Mouse (Mus musculus) heart, postnatal 36 days (tissue): ENCODE results near the gene Kat2a. TPM values are rescaled to one million over a fixed set of nuclear protein-coding genes. Genes with fewer than 3 reads are reported as not detected.
A peak's percentile ranks its signal among the peaks of the same experiment; 100 is the strongest.

ENCODE experiments used
- DNase-seq, 2 experiments: peaks; one replicate each; pipeline ENCODE4 v3.0.0; 2021 to 2022
- intact Hi-C: fragments of 180-260 bp; cut with DNase I; formaldehyde crosslinking; loops from one replicate; pipeline ENCODE4 v1.15.1; 2025
- total RNA-seq, 2 experiments: library from RNA; stranded (reverse); gene quantifications; 2 replicates each; pipeline ENCODE4 v1.2.3; 2021

Gene Kat2a
- 10 to 100 TPM; 12.4 to 13.0 TPM for total RNA-seq

GRCm38 (mm10) chr11:100711783-100712615 lies at the start of gene Kat2a:
Gene Kat2a, minus strand, starts transcription at chr11:100712465.
- intact Hi-C loops, result loop anchor here (10.0 kb wide), 1 partner anchor 353 kb away; no protein-coding TSS in a partner anchor
- DNase-seq, result peak; percentile 86

DNA sequence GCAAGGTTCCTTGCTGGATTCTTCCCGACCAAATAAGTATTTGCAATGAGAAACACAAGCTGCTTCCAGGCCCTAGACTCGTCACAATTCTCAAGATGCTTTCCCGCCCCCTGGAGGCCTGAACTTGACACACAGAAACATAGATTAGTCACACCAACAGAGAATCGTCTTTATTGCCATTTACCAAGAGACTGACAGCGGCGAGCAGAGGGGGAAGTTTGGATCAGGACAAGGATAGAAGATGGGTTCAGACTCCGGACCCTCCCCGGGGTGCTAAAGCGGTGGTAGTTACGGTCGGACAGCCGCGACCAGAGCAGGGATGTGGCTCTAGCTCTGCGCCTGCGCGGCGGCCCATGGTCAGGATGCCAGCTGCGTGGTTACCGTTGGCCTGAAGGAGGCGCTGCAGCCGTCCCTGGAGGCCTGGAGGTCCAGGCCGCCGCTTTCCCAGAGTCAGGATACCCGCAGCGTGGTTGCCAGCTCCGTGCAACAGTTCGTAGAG lies 49.3 kb upstream of the Kat2a start:
- intact Hi-C loops, result loop anchor here (1.0 to 5.0 kb wide), 4 partner anchors 47 to 196 kb away; partner anchors contain the start of gene Cnp
- DNase-seq, result peak; percentile 89 to 94

DNA sequence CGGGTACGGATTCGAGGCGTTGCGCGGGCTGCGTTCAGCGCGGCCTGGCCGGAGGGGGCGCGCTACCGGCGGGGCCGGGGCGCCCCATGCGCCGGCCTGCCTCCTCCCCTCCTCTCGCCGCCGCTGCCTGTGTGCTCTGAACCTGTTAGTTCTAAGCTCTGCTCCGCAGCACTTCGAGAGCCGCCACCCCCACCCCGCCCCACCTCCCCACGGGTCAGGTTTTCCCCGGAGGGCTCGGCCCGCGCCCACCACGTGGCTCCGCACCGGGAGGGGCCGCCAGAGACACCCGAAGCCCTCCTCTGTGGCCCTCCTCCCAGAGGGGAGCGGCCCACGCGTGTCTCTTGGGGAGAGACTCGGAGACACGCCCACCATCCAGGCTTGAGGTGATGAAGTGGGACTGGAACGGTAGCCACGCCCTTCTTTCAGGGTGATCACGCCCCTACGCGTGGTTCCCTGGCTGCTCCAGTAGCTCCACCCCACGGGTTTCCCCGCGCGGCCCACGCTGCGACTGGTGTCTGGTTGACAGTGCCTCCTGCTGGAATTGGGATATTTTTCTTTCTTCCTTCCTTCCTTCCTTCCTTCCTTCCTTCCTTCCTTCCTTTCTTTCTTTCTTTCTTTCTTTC lies 47.5 kb upstream of the Kat2a start, which contains the start of gene Kcnh4:
Kcnh4 (minus strand) TSS at position 332 of the 623 bp plus-strand sequence.
- intact Hi-C loops, result loop anchor here (5.0 kb wide), 3 partner anchors 132 to 198 kb away; partner anchors contain the start of gene Cnp
- no peak for DNase-seq

- peak; percentile 43 to 62 for DNase-seq
- intact Hi-C loops, result no loop called here
Observed at GRCm38 (mm10) chr11:100758707-100759610, 46.7 kb upstream of the Kat2a start.

GRCm38 (mm10) chr11:100757566-100757965 lies 45.3 kb upstream of the Kat2a start:
- intact Hi-C loops, result no loop called here
- DNase-seq, result no peak

- DNase-seq, result no peak
- intact Hi-C loops, result no loop called here
Observed at GRCm38 (mm10) chr11:100756476-100756875, 44.2 kb upstream of the Kat2a start.

DNA sequence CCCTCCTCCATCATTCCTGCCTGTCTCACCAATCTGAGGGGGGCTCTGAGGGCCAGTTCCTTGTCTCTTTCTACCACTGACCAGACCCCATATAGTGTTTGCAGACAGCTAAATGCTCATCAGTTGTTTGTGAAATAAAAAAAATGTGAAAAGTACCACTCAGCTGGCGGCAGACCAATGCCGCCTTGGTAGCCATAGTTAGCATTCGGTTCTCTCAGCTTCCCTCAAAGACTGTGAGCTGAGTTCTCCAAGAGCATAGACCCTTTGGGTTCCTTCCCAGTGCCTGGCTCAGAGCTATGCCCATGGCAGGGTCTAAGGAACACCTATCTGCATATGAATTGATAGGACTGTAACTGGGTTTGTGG lies 42.4 kb upstream of the Kat2a start:
- intact Hi-C loops, result no loop called here
- DNase-seq, result no peak

GRCm38 (mm10) chr11:100754021-100754692 lies 41.9 kb upstream of the Kat2a start:
- DNase-seq, result no peak
- intact Hi-C loops, result no loop called here

DNA sequence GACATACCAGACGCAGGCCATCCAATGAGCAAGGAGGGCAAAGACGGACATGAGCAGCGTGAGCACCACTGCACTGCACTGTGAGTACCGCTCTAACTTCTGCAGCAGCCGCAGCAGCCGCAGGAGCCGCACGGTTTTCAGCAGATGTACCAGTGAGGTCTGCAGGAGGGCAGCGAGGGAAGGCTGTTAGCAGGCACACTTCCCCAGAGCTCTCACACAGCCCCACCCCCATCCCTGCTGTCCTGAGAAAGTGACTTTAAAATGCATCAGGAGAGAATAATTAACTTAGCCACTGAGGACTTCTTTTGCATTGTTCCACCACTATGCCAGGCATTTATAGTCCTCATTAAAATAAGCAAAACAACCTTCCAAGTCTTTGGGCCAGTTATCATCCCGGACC lies 40.0 kb upstream of the Kat2a start:
- intact Hi-C loops, result no loop called here
- DNase-seq, result no peak

DNA sequence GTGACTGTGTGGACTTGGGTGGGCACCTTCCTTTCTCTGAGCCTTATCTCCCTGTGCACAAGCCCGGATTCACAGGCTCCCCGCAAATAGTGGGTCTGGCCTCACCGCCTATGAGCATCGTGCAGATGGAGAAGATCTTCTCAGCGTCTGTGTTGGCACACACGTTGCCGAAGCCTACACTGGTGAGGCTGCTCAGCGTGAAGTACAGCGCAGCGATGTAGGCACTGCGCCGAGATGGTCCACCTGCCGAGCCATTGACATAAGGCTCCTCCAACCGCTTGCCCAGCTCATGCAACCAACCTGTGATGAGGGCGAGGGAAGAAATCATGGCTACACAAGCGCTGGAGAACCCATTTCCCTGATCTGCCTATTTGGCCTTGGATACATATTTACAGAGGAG lies 37.9 kb upstream of the Kat2a start:
- no peak for DNase-seq
- intact Hi-C loops, result no loop called here

DNA sequence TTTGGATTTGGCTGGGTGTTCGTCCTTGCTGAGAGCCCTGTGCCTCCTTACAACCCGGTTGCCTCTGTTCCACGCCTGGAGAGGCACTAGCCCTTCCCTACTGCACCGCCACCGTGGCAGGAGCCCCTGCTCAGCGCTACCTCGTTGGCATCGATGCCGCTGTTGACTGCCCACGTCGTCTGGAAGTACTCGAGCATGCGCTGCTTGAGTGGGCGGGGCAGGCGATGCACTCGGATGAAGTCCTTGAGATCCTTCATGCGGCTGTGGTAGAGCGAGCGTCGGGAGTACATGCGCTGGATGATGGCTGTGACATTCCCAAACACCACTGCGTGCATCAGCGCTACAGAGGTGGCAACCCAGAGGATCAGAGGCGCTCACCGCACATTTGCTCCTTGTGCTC lies 37.2 kb upstream of the Kat2a start:
- intact Hi-C loops, result no loop called here
- no peak for DNase-seq

DNA sequence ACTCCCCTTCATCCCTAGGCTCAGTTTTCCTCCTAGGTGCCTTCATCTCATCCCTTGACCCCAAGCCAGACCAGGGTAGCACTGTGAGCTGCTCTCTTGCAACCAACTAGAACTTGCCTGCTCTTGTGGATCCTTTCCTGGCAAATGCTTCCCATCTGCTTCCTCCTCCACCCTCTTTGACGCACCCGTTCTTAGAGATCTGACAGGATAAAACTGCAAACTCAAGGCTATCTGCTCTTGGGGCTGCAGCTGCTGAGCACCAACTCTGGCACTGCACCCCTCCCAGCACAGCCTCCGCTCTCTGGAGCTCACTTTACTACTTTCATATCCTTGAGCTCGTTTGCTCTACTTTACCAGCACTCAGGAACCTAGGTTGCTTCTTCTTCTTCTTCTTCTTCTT lies 36.4 kb upstream of the Kat2a start:
- intact Hi-C loops, result no loop called here

GRCm38 (mm10) chr11:100747114-100747513 lies 34.8 kb upstream of the Kat2a start:
- no peak for DNase-seq
- intact Hi-C loops, result no loop called here

More for the DNA sequence above, 36.4 kb upstream of the Kat2a start:
- DNase-seq, result no peak

DNA sequence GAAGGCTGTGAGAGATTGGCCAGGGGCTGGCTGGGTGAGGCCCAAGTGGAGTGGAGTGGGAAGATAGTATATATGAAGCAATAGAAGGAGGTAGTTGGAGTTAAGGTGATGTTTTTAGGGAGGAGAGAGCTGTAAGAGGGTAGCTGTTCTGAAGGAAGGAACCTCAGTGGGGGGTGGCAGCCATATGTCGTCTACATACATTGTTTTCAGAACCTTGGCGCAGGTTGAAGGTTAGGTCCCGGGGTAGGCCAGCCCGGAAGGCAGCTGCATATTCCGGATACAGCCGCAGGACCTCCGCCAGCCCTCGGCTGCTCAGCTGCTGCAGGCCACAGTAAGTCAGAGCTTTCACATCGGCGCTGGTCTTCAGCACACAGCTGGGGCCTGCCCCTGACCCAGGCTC lies 34.3 kb upstream of the Kat2a start:
- no peak for DNase-seq
- intact Hi-C loops, result no loop called here

DNA sequence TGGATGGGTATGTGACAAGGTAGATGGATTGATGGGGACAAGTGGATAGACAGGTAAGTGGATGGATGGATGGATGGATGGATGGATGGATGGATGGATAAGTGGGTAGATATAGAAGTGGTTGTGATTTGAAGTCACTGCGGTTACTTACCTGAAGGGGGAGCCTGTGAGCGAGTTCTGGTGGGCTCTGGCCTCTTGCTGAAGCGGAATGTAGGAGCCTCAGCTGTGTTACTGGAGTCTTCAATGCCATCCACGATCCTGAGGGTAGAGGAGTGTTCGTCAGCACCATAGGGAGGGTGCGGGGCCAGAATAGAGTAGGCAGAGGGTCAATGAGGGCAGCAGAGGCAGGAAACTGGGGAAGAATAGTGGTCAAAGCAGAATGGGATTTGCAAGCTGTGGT lies 32.8 kb upstream of the Kat2a start:
- DNase-seq, result peak in 1 of 2 experiments; percentile 56
- intact Hi-C loops, result no loop called here

GRCm38 (mm10) chr11:100741348-100741747 lies 29.1 kb upstream of the Kat2a start:
- peak in 1 of 2 experiments; percentile 44 for DNase-seq
- intact Hi-C loops, result no loop called here

DNA sequence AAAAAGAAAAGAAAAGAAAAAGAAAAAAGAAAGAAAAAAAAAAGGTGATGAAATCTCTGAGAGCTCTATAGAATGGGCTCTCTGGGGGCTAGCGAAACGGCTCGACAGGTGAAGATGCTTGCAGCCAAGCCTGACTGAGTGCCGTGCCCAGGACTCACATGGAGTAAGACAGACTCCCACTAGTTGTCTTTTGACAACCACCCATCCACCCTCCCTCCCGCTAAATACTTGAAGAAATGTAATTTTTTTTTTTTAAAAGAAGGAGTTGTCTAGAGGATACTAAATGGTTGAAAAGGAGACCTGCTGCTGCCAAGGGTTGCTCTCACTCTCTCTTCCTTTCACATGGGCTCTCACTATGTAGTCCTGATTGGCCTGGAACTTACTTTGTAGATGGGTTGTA lies 26.5 kb upstream of the Kat2a start:
- no peak for DNase-seq
- intact Hi-C loops, result no loop called here

DNA sequence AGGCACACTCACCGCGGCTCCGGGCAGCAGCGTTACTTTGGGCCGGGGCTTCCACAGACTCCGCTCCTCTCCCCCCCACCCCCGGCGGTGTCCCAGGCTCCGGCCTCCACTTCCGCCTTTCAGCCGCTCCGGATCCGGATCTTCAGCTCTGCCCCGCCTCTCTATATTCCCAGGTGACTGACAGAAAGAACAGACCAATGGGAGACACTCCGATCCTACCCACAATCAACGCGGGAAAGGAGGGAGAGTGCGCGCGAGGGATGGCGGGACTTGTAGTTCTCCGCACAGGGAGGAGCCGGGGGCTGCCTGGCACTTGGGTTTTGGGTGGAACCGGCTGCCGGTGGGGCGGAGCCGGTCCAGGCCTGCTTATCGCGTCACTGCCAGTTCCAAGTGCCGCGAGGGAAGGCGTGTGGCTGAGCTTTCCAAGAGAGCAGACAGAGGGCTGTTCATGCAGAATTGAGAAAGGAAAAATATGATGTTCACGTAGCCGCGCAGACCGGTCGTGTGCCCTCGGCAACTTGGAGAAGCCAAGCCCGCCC lies 25.9 kb upstream of the Kat2a start, which contains the start of gene Rab5c:
Rab5c (minus strand) TSS at position 150 of the 539 bp plus-strand sequence.
- DNase-seq, result peak; percentile 97
- intact Hi-C loops, result no loop called here

DNA sequence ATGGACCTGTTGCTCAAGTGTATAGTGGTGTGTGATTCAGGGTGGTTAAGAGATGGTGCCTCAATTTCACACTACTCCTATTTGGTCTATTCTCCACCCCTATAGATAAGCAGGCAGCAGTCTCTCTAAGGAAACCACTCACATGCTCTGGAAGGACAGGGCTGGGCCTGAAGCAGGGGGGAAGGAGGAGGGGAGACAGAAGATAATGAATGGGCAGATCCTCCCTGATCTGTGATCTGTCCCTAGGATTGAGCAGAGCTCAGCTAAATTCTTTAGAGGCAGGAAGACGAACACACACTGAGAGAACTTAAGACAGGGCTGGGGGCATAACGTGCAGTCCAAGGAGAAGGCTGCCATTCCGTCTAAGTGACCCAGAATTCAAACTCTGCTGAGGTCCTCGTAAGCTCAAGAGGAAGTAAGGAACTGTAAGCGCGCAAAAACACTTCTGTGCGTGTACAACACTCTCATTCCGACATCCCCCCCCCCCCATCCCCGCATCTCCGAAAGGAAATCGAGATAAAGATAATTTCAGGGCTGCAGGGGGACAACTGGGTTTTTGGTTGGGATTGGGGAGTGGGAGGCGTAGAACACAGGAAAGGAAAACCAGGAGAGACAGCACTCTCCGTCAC lies 25.0 kb upstream of the Kat2a start:
- DNase-seq, result no peak
- intact Hi-C loops, result loop anchor here (2.0 kb wide), 1 partner anchor 14 kb away; no protein-coding TSS in a partner anchor
